Mouse (Mus musculus): ENCODE data around the gene B3galt4.

- no peak for TF ChIP-seq CTCF (IDR thresholded peaks at IDR 0.05)
- TF ChIP-seq POLR2A (IDR thresholded peaks at IDR 0.05; ENCODE audit: insufficient read depth, low read depth, low read length) = no peak
Measured at GRCm38 (mm10) chr17:33956336-33956735, 5.0 kb upstream of the B3galt4 start.

Measured in heart, adult 2 months (tissue).